ENCODE assay signal across 10 mouse cellular contexts in genomic region chr6:105090882-105091281, GRCm38 (mm10).
DNase-seq lines count a peak whose midpoint lies in the region; ATAC-seq lines count a peak whose summit lies in the region.
"Had no signal": no experiment of that assay in that cellular context is flagged by ENCODE, and none has a peak within 500 bp of the region (broad histone marks: within the 10 kb centered on the region; RNA-seq: fewer than 3 reads in every experiment).

No protein-coding gene starts in this region.

- no peak overlapping the region for H3K9ac ChIP-seq in embryonic facial prominence, embryonic 11.5 days (replicated peaks; ENCODE audit: low read length)
- H3K9ac ChIP-seq: stomach, embryonic 15.5 days had no signal

- H3K36me3 ChIP-seq in embryonic facial prominence, embryonic 11.5 days (replicated peaks; ENCODE audit: control insufficient read depth, insufficient read depth, low read depth, low read length): no peaks in the 10 kb centered on the region
- H3K36me3 ChIP-seq: stomach, embryonic 15.5 days had no signal

- no peak for ATAC-seq in embryonic facial prominence, embryonic 11.5 days (replicated peaks; ENCODE audit: insufficient number of reproducible peaks, low FRiP score, low TSS enrichment, low read depth)

- intact Hi-C loops in heart, postnatal 36 days (cut with DNase I): no loop called here
- intact Hi-C loops in left cerebral cortex, postnatal 36 days (cut with DNase I): no loop called here

- WGBS in embryonic facial prominence, embryonic 11.5 days: 4% methylated on average over 1 of the region's 1 CpGs

- H3K4me1 ChIP-seq in embryonic facial prominence, embryonic 11.5 days (ENCODE audit: control insufficient read depth, insufficient read depth, low read length): no peaks in the 10 kb centered on the region
- H3K4me1 ChIP-seq: stomach, embryonic 15.5 days had no signal

- H3K4me2 ChIP-seq in embryonic facial prominence, embryonic 11.5 days (ENCODE audit: low read depth, low read length): no peak overlapping the region
- H3K4me2 ChIP-seq: stomach, embryonic 15.5 days had no signal

- no peaks in the 10 kb centered on the region for H3K9me3 ChIP-seq in embryonic facial prominence, embryonic 11.5 days (replicated peaks; ENCODE audit: control insufficient read depth, low read length)
- H3K9me3 ChIP-seq: stomach, embryonic 15.5 days had no signal

- no peak overlapping the region for H3K4me3 ChIP-seq in embryonic facial prominence, embryonic 11.5 days (ENCODE audit: low read depth, low read length)
- H3K4me3 ChIP-seq: stomach, embryonic 15.5 days had no signal

- H3K27ac ChIP-seq in embryonic facial prominence, embryonic 11.5 days (replicated peaks; ENCODE audit: low read depth, low read length): no peak overlapping the region
- H3K27ac ChIP-seq: macrophage; stomach, embryonic 15.5 days had no signal

- H3K27me3 ChIP-seq in embryonic facial prominence, embryonic 11.5 days (ENCODE audit: control insufficient read depth, insufficient read depth, low read length): no peaks in the 10 kb centered on the region
- H3K27me3 ChIP-seq: stomach, embryonic 15.5 days had no signal

- DNase-seq in heart, postnatal 4 days: peak; percentile 10
- no peak for DNase-seq in heart, postnatal 36 days
- DNase-seq in thymus, postnatal 4 days: peak; percentile 13
- DNase-seq in thymus, postnatal 36 days: no peak
- DNase-seq in embryonic facial prominence, embryonic 11.5 days (ENCODE audit: low spot score): peak; percentile 29
- DNase-seq in left cerebral cortex, postnatal 36 days (ENCODE audit: low spot score in 2 of 2): peak; percentile 6 to 9
- no peak for DNase-seq in spleen, postnatal 4 days (ENCODE audit: low spot score in 2 of 2)
- DNase-seq in heart, adult 8-10 months (ENCODE audit: low spot score): no peak

Comparison
In these comparisons a context has a peak if more than half of its experiments do, and no peak if none do; other contexts are left out.
1. DNase-seq: peak in heart, postnatal 4 days (single experiment), thymus, postnatal 4 days (single experiment), embryonic facial prominence, embryonic 11.5 days (single experiment) and left cerebral cortex, postnatal 36 days (2 of 2); none in heart, postnatal 36 days (0 of 2), thymus, postnatal 36 days (0 of 2), spleen, postnatal 4 days (0 of 2) and heart, adult 8-10 months (single experiment).